Mouse (Mus musculus) intestine, embryonic 16.5 days (tissue): ENCODE data around the gene Pacsin3. TPM values are rescaled to one million over a fixed set of nuclear protein-coding genes. Genes with fewer than 3 reads are reported as not detected.

ENCODE experiments used
- ATAC-seq: fragments of 200-750 bp; cut with Nextera tagmentation; 2 replicates; pipeline ENCODE4 v1.8.0; 2017; ENCODE audit warnings: moderate TSS enrichment, moderate library complexity
- H3K27ac ChIP-seq: fragments of 300-500 bp; sonication (generic); 2 replicates; pipeline ENCODE4 v1.5.1; 2014; ENCODE audit warnings: mild to moderate bottlenecking, low read length
- H3K27me3 ChIP-seq: fragments of 300-500 bp; sonication (generic); replicated peaks from 2 replicates; pipeline ENCODE4 v1.6.1; 2014; ENCODE audit warnings: low read length, control low read depth, mixed read lengths; ENCODE audit not compliant: control insufficient read depth, insufficient read depth
- H3K36me3 ChIP-seq: fragments of 300-500 bp; sonication (generic); 2 replicates; pipeline ENCODE4 v1.6.1; 2014; ENCODE audit warnings: low read length, control low read depth; ENCODE audit not compliant: control insufficient read depth, insufficient read depth
- H3K4me1 ChIP-seq: fragments of 300-500 bp; sonication (generic); 2 replicates; pipeline ENCODE4 v1.6.1; 2014; ENCODE audit warnings: low read length, control low read depth, mixed read lengths; ENCODE audit not compliant: control insufficient read depth, insufficient read depth
- H3K4me2 ChIP-seq: fragments of 300-500 bp; sonication (generic); 2 replicates; pipeline ENCODE4 v1.6.1; 2014; ENCODE audit warnings: low read depth, low read length, control low read depth
- H3K4me3 ChIP-seq: fragments of 300-500 bp; sonication (generic); 2 replicates; pipeline ENCODE4 v1.5.1; 2014; ENCODE audit warnings: mild to moderate bottlenecking, low read length
- H3K9ac ChIP-seq: fragments of 300-500 bp; sonication (generic); 2 replicates; pipeline ENCODE4 v1.6.1; 2014; ENCODE audit warnings: low read depth, low read length
- H3K9me3 ChIP-seq: fragments of 300-500 bp; sonication (generic); 2 replicates; pipeline ENCODE4 v1.6.1; 2016; ENCODE audit warnings: low read length, control low read depth; ENCODE audit not compliant: control insufficient read depth
- WGBS: fragments of 180-500 bp; shearing (Covaris S2); extraction: QIAGEN DNeasy Blood & Tissue Kit; methylation state at CpG from one replicate; pipeline ENCODE4 v1.1.7; 2014; 5-methylcytosine and 5-hydroxymethylcytosine counted together
- polyA plus RNA-seq: library from polyadenylated mRNA; unstranded; fragments of >200 nt; fragmentation: Nextera tagmentation; extraction: Ambion mirVana; gene quantifications from 2 replicates; pipeline ENCODE4 v1.2.1, GENCODE M21; 2015

Pacsin3 gene
- polyA plus RNA-seq, 1 experiment from 2014 or later = 21.0 TPM

- Histone ChIP-seq H3K4me2 (peak overlapping the region; percentile 96), H3K4me3 (peak overlapping the region; percentile 76), H3K36me3 (no peaks in the 10 kb centered on the region), H3K9ac (peak overlapping the region; percentile 72), H3K9me3 (no peaks in the 10 kb centered on the region), H3K27ac (peak overlapping the region; percentile 36), H3K27me3 (peaks cover 2% of the 10 kb centered on the region; the same call in 1 of the 2 replicates), H3K4me1 (peaks cover 22% of the 10 kb centered on the region)
- peak; percentile 76 for ATAC-seq
- WGBS = 2% methylated on average over 22 of the region's 22 CpGs
Measured at GRCm38 (mm10) chr2:91257126-91257980, 1.6 kb downstream of the Pacsin3 start.

- Histone ChIP-seq H3K27me3 (peaks cover 2% of the 10 kb centered on the region; the same call in 1 of the 2 replicates), H3K9me3 (no peaks in the 10 kb centered on the region), H3K36me3 (0 out of 2 replicates have a peak, but pooled peaks cover 2% of the 10 kb centered on the region), H3K4me3 (peak overlapping the region; percentile 76), H3K4me2 (peak overlapping the region; percentile 96), H3K27ac (peak overlapping the region; percentile 17; the same call in 1 of the 2 replicates), H3K9ac (peak overlapping the region; percentile 72), H3K4me1 (peaks cover 22% of the 10 kb centered on the region)
- no peak for ATAC-seq
- 55% methylated on average over 5 of the region's 5 CpGs for WGBS
Measured at GRCm38 (mm10) chr2:91258054-91258453, 2.3 kb downstream of the Pacsin3 start.

- H3K9me3 ChIP-seq = no peaks in the 10 kb centered on the region
- no peak overlapping the region for H3K4me3 ChIP-seq
- no peak for ATAC-seq
- peaks cover 22% of the 10 kb centered on the region for H3K4me1 ChIP-seq
- H3K36me3 ChIP-seq = 0 out of 2 replicates have a peak, but pooled peaks cover 2% of the 10 kb centered on the region
- no peak overlapping the region for H3K9ac ChIP-seq
- H3K27me3 ChIP-seq = peaks cover 2% of the 10 kb centered on the region; the same call in 1 of the 2 replicates
- H3K4me2 ChIP-seq = no peak overlapping the region
- WGBS = 47% methylated on average over 1 of the region's 1 CpGs
- no peak overlapping the region for H3K27ac ChIP-seq
Measured at GRCm38 (mm10) chr2:91258830-91259229, 3.1 kb downstream of the Pacsin3 start.

- H3K9ac ChIP-seq = no peak overlapping the region
- no peak overlapping the region for H3K4me3 ChIP-seq
- H3K27me3 ChIP-seq = peaks cover 2% of the 10 kb centered on the region; the same call in 1 of the 2 replicates
- WGBS = 97% methylated on average over 1 of the region's 1 CpGs
- H3K4me2 ChIP-seq = no peak overlapping the region
- H3K36me3 ChIP-seq = 0 out of 2 replicates have a peak, but pooled peaks cover 2% of the 10 kb centered on the region
- no peaks in the 10 kb centered on the region for H3K9me3 ChIP-seq
- H3K27ac ChIP-seq = no peak overlapping the region
- ATAC-seq = no peak
- H3K4me1 ChIP-seq = peaks cover 26% of the 10 kb centered on the region
Measured at GRCm38 (mm10) chr2:91259493-91259892, 3.7 kb downstream of the Pacsin3 start.

GRCm38 (mm10) chr2:91263692-91264660 is 8.2 kb downstream of the Pacsin3 start:
- Histone ChIP-seq H3K27me3 (no peaks in the 10 kb centered on the region), H3K4me3 (peak overlapping the region; percentile 87), H3K4me2 (peak overlapping the region; percentile 69), H3K4me1 (peaks cover 11% of the 10 kb centered on the region), H3K9me3 (no peaks in the 10 kb centered on the region), H3K27ac (peak overlapping the region; percentile 87), H3K9ac (peak overlapping the region; percentile 62), H3K36me3 (peaks cover 13% of the 10 kb centered on the region; the same call in 1 of the 2 replicates)
- no peak for ATAC-seq
- 89% methylated on average over 17 of the region's 17 CpGs for WGBS

- H3K27ac ChIP-seq = peak within 1 kb of the TSS; percentile 94
- peak within 1 kb of the TSS; percentile 97 for H3K9ac ChIP-seq
- peak within 1 kb of the TSS; percentile 79 for H3K4me2 ChIP-seq
- peaks cover 11% of the 10 kb centered on the region for H3K4me1 ChIP-seq
- H3K4me3 ChIP-seq = peak within 1 kb of the TSS; percentile 87
- ATAC-seq = peak; percentile 99
- H3K36me3 ChIP-seq = peaks cover 15% of the 10 kb centered on the region
- no peaks in the 10 kb centered on the region for H3K27me3 ChIP-seq
- under 1% methylated on average over 72 of the region's 72 CpGs for WGBS
- H3K9me3 ChIP-seq = no peaks in the 10 kb centered on the region
Measured at GRCm38 (mm10) chr2:91264711-91265681, 9.2 kb downstream of the Pacsin3 start, which contains the start of gene Arfgap2. Arfgap2 (plus strand) TSS chr2:91264974.

- Histone ChIP-seq H3K36me3 (peaks cover 19% of the 10 kb centered on the region), H3K4me3 (no peak overlapping the region), H3K27me3 (no peaks in the 10 kb centered on the region), H3K27ac (no peak overlapping the region), H3K4me1 (peaks cover 11% of the 10 kb centered on the region), H3K9me3 (no peaks in the 10 kb centered on the region), H3K9ac (no peak overlapping the region), H3K4me2 (no peak overlapping the region)
- WGBS = 95% methylated on average over 3 of the region's 3 CpGs
- no peak for ATAC-seq
Measured at GRCm38 (mm10) chr2:91268042-91268441, 12.3 kb downstream of the Pacsin3 start.

GRCm38 (mm10) chr2:91268706-91269105 is 13.0 kb downstream of the Pacsin3 start:
- no peak for ATAC-seq
- Histone ChIP-seq H3K9me3 (no peaks in the 10 kb centered on the region), H3K4me2 (no peak overlapping the region), H3K9ac (no peak overlapping the region), H3K27me3 (no peaks in the 10 kb centered on the region), H3K4me3 (no peak overlapping the region), H3K4me1 (peaks cover 11% of the 10 kb centered on the region), H3K36me3 (peaks cover 24% of the 10 kb centered on the region), H3K27ac (no peak overlapping the region)
- 72% methylated on average over 2 of the region's 2 CpGs for WGBS
